Mouse (Mus musculus) left cerebral cortex, postnatal 4 days (tissue): Measurements from ENCODE around the gene Vpreb2. TPM values are rescaled to one million over a fixed set of nuclear protein-coding genes. Genes with fewer than 3 reads are reported as not detected.
"Not testable (repeated sequence)": the region's sequence is repeated elsewhere in the genome, so short reads cannot be mapped to it uniquely, and the experiment has no call there.

Experiments used
- DNase-seq: peaks from one replicate; pipeline ENCODE4 v3.0.0-alpha.2; 2022
- intact Hi-C: fragments of 180-260 bp; cut with DNase I; formaldehyde crosslinking; loops from one replicate; pipeline ENCODE4 v1.15.1; 2025
- total RNA-seq, 2 experiments: library from RNA; stranded (reverse); gene quantifications; 2 replicates each; pipeline ENCODE4 v1.2.3; 2021

The Vpreb2 gene
- total RNA-seq, 2 experiments from 2014 or later: not detected

DNA sequence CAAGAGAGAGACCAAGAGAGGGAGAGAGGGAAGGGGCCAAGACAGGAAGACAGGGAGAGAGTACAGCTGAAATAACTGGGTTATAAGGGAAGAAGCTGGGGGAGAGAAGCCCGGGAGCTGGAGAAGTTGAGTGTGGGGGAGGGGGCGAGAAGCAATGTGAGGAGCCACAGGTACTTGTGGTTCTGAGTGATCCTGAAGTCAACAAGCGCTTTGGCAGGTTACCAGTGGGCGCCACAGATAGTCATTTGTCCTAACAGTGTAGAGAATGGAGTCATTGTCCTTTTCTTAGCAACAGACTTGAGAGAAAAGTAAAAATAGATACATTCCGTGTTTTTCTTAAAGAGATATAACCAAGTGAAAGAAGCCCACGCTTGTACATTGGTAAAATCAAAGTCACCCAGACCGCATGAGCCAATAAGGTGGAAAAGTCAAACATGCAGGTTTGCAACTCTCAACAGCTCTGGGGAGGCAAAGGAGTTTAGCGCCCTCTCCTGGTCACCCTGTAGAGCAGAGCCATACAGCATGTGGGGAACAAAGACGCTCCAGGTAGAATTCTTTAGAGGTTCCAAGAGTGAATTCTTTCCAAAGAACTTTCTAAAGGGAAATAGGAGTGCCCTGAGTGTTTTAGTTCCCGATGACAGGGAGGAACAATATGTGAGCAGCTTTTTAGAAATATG lies 6.4 kb downstream of the Vpreb2 start:
- intact Hi-C loops: no loop called here
- peak; percentile 56 for DNase-seq

DNA sequence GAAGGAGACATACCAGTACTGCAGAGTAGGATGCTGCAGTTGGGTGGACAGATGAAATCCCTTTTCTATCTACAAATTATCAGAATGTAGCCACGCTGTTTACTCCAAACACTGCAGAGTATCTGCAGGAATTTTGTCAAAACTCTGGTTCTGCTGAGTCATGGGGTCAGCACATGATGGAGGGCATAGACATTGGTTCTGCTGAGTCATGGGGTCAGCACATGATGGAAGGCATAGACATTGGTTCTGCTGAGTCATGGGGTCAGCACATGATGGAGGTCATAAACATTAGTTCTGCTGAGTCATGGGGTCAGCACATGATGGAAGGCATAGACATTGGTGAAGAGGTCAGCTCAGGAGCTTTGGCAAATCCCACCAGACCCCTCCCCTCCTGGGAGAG lies 7.5 kb downstream of the Vpreb2 start:
- intact Hi-C loops: no loop called here

DNA sequence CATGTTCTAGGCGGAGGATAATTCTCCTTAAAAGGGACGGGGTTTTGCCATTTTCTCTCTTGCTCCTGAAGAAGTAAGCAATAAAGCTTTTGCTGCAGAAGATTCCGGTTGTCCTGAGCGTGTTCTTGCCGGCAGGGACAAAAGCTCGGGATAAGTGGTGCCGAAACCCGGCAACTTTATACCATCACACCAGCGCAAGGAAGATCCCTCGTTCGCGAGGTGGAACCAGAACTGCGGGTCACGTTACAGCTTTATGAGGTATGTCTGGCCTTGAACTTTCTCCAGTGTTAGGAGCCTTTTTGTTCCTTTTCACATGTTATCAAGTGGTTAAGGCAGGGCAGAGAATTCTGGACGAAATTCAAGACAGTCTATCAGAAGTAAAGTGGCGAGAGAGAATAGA lies 12.1 kb downstream of the Vpreb2 start:
- intact Hi-C loops, DNase-seq: not testable (repeated sequence)

More for the DNA sequence above, 7.5 kb downstream of the Vpreb2 start:
- DNase-seq: no peak

DNA sequence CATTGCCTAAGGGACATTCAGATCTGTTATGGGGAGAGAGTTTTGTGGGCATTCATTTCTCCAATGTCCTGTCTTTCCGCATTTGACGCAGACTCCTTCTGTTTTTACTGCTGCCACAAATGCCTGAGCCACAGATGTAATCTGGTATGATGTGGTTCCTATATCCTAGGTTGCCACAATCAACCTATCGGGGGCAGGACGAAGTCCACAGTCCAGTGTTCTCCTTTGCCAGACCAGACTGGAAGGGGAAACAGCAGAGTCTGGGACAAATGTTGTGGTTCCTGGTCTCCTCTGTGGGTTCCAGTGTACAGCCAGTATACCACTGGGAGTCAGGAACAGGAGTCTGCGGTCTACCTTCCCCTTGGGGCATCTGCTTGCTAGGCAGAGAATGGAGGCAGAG lies 19.4 kb downstream of the Vpreb2 start:
- intact Hi-C loops: no loop called here

DNA sequence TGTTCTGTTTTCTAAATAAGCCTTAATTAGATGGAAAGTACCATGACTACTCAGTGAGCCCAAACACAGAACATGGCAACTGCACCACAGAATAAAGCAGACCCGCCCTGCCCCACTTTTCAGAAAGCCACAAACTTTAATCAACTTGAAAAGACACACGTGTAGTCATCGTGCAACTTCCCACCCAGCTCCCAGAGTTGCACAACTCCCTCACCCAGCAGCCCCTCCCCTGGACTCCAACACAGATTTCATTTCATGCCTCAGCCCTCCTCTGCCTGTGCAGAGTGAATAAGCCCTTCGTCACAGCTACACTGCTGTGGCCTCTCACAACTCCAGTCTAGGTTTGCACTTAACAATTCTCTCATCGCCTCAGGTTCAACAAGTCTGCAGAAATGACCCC lies 24.4 kb downstream of the Vpreb2 start:
- no peak for DNase-seq
- intact Hi-C loops: no loop called here

More for the DNA sequence above, 19.4 kb downstream of the Vpreb2 start:
- no peak for DNase-seq

DNA sequence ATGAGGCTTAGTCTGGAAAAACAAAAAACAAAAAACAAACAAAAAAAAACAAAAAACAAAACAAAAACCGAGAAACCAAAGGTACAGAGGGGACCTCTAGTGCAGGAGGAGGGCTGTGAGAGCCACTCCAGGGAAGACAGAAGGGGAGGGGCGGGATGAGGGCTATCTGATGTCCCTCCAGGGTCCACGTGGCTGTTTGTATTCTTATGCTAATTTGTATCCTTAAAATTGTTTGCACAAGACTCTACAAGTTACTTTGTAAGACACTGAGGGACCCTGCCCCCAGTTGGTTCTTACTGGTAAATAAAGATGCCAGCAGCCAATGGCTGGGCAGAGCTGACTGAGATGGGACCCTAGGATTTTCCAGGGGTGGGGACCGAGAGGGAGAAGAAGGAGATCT lies 26.9 kb downstream of the Vpreb2 start:
- intact Hi-C loops: no loop called here
- DNase-seq: no peak

DNA sequence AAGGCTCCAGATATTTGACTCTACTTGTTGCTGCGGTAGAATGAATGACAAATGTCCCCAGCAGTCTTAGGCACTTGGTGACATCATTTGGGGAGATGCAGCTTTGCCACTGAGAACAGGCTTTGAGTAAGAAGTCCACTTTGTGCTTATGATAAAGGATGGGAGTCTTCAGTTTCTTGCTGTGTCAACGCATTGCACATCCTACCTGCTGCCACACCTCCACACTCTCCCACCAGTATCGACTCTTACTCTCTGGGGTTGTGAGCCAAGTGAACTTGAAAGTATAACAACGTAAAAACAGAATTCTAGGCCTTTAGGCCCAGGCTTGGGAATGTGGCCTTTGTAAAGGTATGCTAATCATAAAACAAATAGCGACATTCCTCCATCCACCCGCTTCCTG lies 30.9 kb downstream of the Vpreb2 start:
- no peak for DNase-seq
- intact Hi-C loops: no loop called here

DNA sequence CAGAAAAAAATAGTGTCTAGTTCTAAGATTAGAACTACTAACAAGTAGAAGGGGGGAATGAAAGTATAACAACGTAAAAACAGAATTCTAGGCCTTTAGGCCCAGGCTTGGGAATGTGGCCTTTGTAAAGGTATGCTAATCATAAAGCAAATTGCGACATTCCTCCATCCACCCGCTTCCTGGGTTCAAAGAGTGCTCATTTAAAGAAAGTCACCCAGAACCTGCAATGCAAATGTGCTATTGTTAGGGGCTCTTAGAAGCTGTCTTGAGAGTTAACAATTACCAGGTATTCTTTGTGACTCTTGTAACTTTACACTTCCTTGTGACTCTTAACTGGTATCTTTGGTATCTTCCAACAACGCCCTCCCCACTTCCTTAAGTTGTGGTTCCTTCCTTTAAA lies 36.3 kb downstream of the Vpreb2 start:
- DNase-seq, intact Hi-C loops: not testable (repeated sequence)

DNA sequence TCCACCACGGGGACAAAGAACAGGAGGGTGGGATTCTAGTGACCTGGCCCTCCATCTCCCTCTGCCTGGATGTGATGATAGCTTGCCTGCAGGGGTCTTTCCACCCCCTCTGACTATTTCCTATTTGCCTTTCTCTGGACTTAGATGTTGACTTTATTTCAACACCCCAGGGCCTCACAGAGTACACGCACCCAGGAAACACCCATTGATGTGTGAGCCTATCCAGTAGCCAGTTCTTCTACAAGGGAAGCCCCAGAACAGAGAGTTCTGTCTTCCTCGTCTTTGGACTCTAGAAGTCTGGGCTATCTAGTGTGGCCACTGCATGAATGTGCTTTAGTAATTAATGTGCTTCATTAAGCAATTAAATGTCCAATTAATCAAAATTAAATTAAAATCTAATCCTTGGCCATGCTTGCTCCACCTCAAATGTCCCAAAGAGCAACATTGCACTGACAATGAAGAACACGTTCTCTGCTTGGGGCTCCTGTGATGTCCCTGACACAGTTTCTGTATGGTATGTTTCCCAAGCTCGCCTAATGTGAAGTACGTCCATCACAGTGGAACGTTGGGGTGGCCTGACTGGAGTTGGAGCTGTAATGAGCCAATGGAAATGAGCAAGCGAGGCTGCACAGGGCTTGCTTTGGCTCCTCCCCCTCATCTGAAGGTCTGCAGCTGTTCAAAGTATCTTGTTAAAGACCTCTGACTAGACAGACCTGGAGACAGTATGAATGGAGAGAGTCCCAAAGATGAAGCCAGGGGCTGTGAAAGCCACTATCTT lies 42.7 kb downstream of the Vpreb2 start:
- intact Hi-C loops: no loop called here
- DNase-seq: no peak

DNA sequence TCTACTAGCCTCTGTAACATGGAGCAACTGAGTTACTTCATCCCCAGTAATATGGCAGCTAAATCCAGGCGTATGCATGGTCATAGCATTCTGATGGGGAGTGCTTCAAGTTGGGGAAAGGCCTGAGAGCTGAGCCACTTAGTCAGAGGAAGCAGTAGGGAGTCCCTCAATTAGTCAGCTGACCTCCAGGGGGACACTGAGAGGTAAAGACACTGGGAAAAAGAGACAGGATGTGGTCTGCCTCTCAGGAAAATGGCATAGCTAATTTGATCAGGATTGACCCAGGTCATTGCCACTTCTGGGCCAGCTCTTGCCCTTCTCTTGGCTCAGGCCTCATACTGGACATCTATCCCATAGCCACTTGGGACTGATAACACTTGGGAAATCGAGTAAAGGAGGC lies 47.1 kb downstream of the Vpreb2 start:
- DNase-seq: no peak
- intact Hi-C loops: no loop called here

Other genes with a start within 250 kb of the Vpreb2 start
- gene Med15, start 247.5 kb upstream of the Vpreb2 start, total RNA-seq: 10 to 100 TPM; 78.9 to 80.8 TPM
- gene Klhl22, start 220.8 kb upstream of the Vpreb2 start, total RNA-seq: 10 to 100 TPM; 86.2 to 95.3 TPM
- gene Scarf2, start 183.1 kb upstream of the Vpreb2 start, total RNA-seq: 1 to 10 TPM; 5.6 to 6.3 TPM
- gene B830017H08Rik, start 147.3 kb upstream of the Vpreb2 start, total RNA-seq: 1 to 10 TPM; 3.9 to 4.3 TPM
- gene Car15, start 142.1 kb upstream of the Vpreb2 start, total RNA-seq: 1 to 10 TPM; 6.8 to 7.1 TPM
- gene Gm20518, start 88.8 kb upstream of the Vpreb2 start, total RNA-seq: 1 to 10 TPM in 1 of 2 experiments, under 1 TPM in 1; 0.77 to 1.2 TPM
- gene Tssk1, start 86.2 kb upstream of the Vpreb2 start, total RNA-seq: not detected
- 100 to 1,000 TPM; 116 to 123 TPM for gene Dgcr2, start 81.9 kb upstream of the Vpreb2 start, total RNA-seq
- not detected for gene Tssk2, start 81.8 kb upstream of the Vpreb2 start, total RNA-seq
- gene Ess2, start 69.1 kb upstream of the Vpreb2 start, total RNA-seq: 10 to 100 TPM; 40.7 to 45.1 TPM
- not detected for gene Gsc2, start 65.4 kb upstream of the Vpreb2 start, total RNA-seq
- 100 to 1,000 TPM; 107 TPM for gene Slc25a1, start 52.2 kb upstream of the Vpreb2 start, total RNA-seq
- gene Dgcr6, start 72.4 kb downstream of the Vpreb2 start, total RNA-seq: 10 to 100 TPM; 80.9 to 85.8 TPM
- gene Prodh, start 109.8 kb downstream of the Vpreb2 start, total RNA-seq: 1 to 10 TPM; 4.8 to 6.4 TPM
- 10 to 100 TPM; 63.1 to 63.3 TPM for gene Rtn4r, start 147.2 kb downstream of the Vpreb2 start, total RNA-seq
- not detected for gene Ccdc188, start 237.5 kb downstream of the Vpreb2 start, total RNA-seq